Mouse (Mus musculus): ENCODE data around the gene Dtx3. TPM values are rescaled to one million over a fixed set of nuclear protein-coding genes. Genes with fewer than 3 reads are reported as not detected.
A peak's percentile ranks its signal among the peaks of the same experiment; 100 is the strongest.

Dtx3 gene
- polyA plus RNA-seq, 1 experiment from 2014 or later, result 82.6 TPM

DNA sequence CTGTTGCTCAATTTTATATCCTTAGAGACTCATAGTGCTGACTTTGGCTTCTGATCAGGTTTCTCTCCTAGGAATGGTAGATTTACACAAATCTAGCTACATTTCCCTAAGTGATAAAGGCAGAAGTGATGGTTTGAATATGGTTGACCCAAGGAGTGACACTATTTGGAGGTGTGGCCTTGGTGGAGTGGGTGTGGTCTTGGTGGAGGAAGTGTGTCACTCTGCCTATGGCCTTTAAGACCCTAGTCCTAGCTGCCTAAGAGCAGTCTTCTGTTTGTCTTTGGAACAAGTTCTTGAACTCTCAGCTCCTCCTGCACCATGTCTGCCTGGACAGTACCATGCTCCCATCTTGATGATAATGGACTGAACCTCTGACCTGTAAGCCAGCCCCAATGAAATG, 21.6 kb upstream of the Dtx3 start:
- Histone ChIP-seq H3K4me2 (no peak overlapping the region), H3K4me3 (no peak overlapping the region), H3K27me3 (no peaks in the 10 kb centered on the region), H3K9ac (no peak overlapping the region), H3K36me3 (no peaks in the 10 kb centered on the region), H3K9me3 (no peaks in the 10 kb centered on the region), H3K4me1 (no peaks in the 10 kb centered on the region), H3K27ac (no peak overlapping the region)
- no peak for ATAC-seq (ENCODE audit: borderline replicate concordance, extremely low read depth, low FRiP score, low TSS enrichment)

GRCm38 (mm10) chr10:127216456-127216855, 20.9 kb upstream of the Dtx3 start:
- H3K36me3 ChIP-seq, result no peaks in the 10 kb centered on the region
- H3K9me3 ChIP-seq, result no peaks in the 10 kb centered on the region
- H3K27me3 ChIP-seq, result no peaks in the 10 kb centered on the region
- no peak overlapping the region for H3K9ac ChIP-seq
- no peak overlapping the region for H3K4me2 ChIP-seq
- ATAC-seq (ENCODE audit: borderline replicate concordance, extremely low read depth, low FRiP score, low TSS enrichment), result no peak
- no peaks in the 10 kb centered on the region for H3K4me1 ChIP-seq
- 95% methylated on average over 11 of the region's 11 CpGs for WGBS
- H3K27ac ChIP-seq, result no peak overlapping the region
- H3K4me3 ChIP-seq, result no peak overlapping the region

- Histone ChIP-seq H3K4me3 (no peak overlapping the region), H3K27me3 (no peaks in the 10 kb centered on the region), H3K27ac (no peak overlapping the region), H3K9ac (no peak overlapping the region), H3K9me3 (no peaks in the 10 kb centered on the region), H3K36me3 (no peaks in the 10 kb centered on the region), H3K4me1 (peaks cover 6% of the 10 kb centered on the region), H3K4me2 (no peak overlapping the region)
- no peak for ATAC-seq (ENCODE audit: borderline replicate concordance, extremely low read depth, low FRiP score, low TSS enrichment)
- WGBS, result 55% methylated on average over 1 of the region's 1 CpGs
These were observed 18.9 kb upstream of the Dtx3 start for GRCm38 (mm10) chr10:127214422-127214803.

DNA sequence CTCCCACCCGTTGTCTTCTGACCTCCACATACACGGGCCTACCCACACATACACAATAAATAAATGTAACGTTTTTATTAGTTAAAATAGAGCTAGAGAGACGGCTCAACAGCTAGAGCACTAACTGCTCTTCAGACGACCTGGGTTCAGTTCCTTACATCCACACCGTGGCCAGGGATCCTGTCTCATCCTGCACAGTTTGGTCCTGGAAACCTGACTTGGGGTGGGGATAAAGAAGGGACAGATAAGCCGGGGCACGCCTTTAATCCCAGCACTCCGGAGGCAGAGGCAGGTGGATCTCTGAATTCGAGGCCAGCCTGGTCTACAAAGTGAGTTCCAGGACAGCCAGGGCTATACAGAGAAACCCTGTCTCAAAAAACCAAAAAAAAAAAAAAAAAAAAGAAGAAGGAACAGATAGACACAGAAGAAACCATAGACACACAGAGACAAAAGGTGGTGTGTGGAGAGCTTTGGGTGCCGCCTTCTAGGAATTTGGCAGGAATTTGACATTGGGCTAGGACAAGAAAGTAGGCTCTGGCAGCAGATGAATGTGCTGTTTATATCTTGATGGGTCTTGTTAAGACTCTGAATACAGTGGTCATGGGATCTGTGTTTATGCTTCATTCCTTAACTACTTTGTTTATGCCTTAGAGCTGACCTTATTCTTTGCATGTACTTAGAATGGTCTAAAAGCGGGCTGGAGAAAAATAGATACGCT, 18.3 kb upstream of the Dtx3 start:
- Histone ChIP-seq H3K27ac (no peak overlapping the region), H3K4me1 (peaks cover 6% of the 10 kb centered on the region), H3K9ac (no peak overlapping the region), H3K9me3 (no peaks in the 10 kb centered on the region), H3K4me2 (no peak overlapping the region), H3K27me3 (no peaks in the 10 kb centered on the region), H3K4me3 (no peak overlapping the region), H3K36me3 (no peaks in the 10 kb centered on the region; the same call in 1 of the 2 replicates)
- WGBS, result 72% methylated on average over 13 of the region's 13 CpGs
- no peak for ATAC-seq (ENCODE audit: borderline replicate concordance, extremely low read depth, low FRiP score, low TSS enrichment)

- Histone ChIP-seq H3K4me2 (no peak overlapping the region), H3K36me3 (peaks cover 5% of the 10 kb centered on the region; the same call in 1 of the 2 replicates), H3K9me3 (no peaks in the 10 kb centered on the region), H3K4me1 (peaks cover 6% of the 10 kb centered on the region), H3K9ac (no peak overlapping the region), H3K4me3 (no peak overlapping the region), H3K27me3 (no peaks in the 10 kb centered on the region), H3K27ac (no peak overlapping the region)
- no peak for ATAC-seq (ENCODE audit: borderline replicate concordance, extremely low read depth, low FRiP score, low TSS enrichment)
- WGBS, result 87% methylated on average over 8 of the region's 8 CpGs
These were observed 17.7 kb upstream of the Dtx3 start for GRCm38 (mm10) chr10:127213272-127213671.

- Histone ChIP-seq H3K4me2 (peak within 1 kb of the TSS; percentile 87), H3K27me3 (no peaks in the 10 kb centered on the region), H3K4me3 (peak within 1 kb of the TSS; percentile 84), H3K9me3 (no peaks in the 10 kb centered on the region), H3K36me3 (peaks cover 18% of the 10 kb centered on the region; the same call in 1 of the 2 replicates), H3K27ac (peak within 1 kb of the TSS; percentile 52), H3K4me1 (peaks cover 6% of the 10 kb centered on the region), H3K9ac (peak within 1 kb of the TSS; percentile 74)
- ATAC-seq (ENCODE audit: borderline replicate concordance, extremely low read depth, low FRiP score, low TSS enrichment), result peak; percentile 98
- under 1% methylated on average over 46 of the region's 47 CpGs for WGBS
These were observed 15.9 kb upstream of the Dtx3 start, which contains the start of gene Pip4k2c for GRCm38 (mm10) chr10:127211414-127211854. TSS of gene Pip4k2c (minus strand) at chr10:127211585.

DNA sequence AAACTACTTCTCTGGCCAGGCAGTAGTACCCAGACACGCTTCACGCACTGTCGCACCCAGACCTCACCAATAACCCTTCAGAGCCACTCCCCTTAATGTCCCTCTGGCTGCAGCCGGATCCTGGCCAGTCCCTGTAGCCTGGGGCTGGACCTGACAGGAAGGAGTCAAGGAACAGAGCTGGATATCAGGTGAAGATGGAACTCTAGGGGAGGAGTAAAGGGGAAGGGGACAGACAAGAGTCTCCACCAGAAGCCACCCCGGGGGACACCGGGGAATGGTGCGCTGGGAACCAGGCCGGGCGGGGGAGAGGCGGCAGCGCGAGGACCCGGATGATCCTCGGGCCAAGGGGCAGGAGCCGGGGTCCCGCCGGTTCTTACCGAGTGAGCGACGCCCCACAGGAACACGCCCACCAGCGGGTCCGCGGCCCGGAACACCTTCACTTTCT, 15.5 kb upstream of the Dtx3 start:
- H3K4me2 ChIP-seq, result peak overlapping the region; percentile 87
- H3K4me1 ChIP-seq, result peaks cover 6% of the 10 kb centered on the region
- peak overlapping the region; percentile 74 for H3K9ac ChIP-seq
- peak; percentile 53 for ATAC-seq (ENCODE audit: borderline replicate concordance, extremely low read depth, low FRiP score, low TSS enrichment)
- H3K27me3 ChIP-seq, result no peaks in the 10 kb centered on the region
- peak overlapping the region; percentile 84 for H3K4me3 ChIP-seq
- no peaks in the 10 kb centered on the region for H3K9me3 ChIP-seq
- H3K36me3 ChIP-seq, result peaks cover 19% of the 10 kb centered on the region; the same call in 1 of the 2 replicates
- WGBS, result under 1% methylated on average over 25 of the region's 25 CpGs
- H3K27ac ChIP-seq, result peak overlapping the region; percentile 52

- Histone ChIP-seq H3K27me3 (no peaks in the 10 kb centered on the region), H3K4me1 (peaks cover 13% of the 10 kb centered on the region), H3K36me3 (peaks cover 22% of the 10 kb centered on the region; the same call in 1 of the 2 replicates), H3K9me3 (no peaks in the 10 kb centered on the region), H3K27ac (no peak overlapping the region), H3K4me3 (peak overlapping the region; percentile 84; the same call in 1 of the 2 replicates), H3K4me2 (peak overlapping the region; percentile 87), H3K9ac (no peak overlapping the region)
- WGBS, result 80% methylated on average over 13 of the region's 13 CpGs
- ATAC-seq (ENCODE audit: borderline replicate concordance, extremely low read depth, low FRiP score, low TSS enrichment), result no peak
These were observed 14.5 kb upstream of the Dtx3 start for GRCm38 (mm10) chr10:127209928-127210570.

DNA sequence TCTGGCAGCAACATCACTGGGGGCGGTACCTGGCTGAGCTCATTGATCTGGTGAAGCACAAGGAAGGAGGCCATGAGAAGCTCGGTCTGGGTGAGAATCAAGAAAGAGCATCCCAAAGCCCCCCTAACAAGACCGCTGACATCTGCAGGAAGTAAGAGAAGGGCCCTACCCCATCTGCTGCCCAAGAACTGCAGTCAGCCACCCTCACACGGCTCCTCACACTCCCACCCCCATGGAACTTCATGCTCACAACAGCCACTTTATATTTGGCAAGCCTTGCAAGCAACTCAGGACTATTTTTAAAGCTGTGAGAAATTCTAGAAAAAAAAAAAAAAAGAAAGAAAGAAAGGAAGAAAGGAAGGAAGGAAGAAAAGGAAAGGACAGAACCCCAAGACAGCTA, 13.4 kb upstream of the Dtx3 start:
- no peak overlapping the region for H3K27ac ChIP-seq
- no peaks in the 10 kb centered on the region for H3K27me3 ChIP-seq
- no peak for ATAC-seq (ENCODE audit: borderline replicate concordance, extremely low read depth, low FRiP score, low TSS enrichment)
- peaks cover 17% of the 10 kb centered on the region for H3K4me1 ChIP-seq
- H3K4me2 ChIP-seq, result no peak overlapping the region
- H3K36me3 ChIP-seq, result peaks cover 24% of the 10 kb centered on the region; the same call in 1 of the 2 replicates
- 75% methylated on average over 4 of the region's 4 CpGs for WGBS
- no peak overlapping the region for H3K4me3 ChIP-seq
- H3K9me3 ChIP-seq, result no peaks in the 10 kb centered on the region
- H3K9ac ChIP-seq, result no peak overlapping the region

DNA sequence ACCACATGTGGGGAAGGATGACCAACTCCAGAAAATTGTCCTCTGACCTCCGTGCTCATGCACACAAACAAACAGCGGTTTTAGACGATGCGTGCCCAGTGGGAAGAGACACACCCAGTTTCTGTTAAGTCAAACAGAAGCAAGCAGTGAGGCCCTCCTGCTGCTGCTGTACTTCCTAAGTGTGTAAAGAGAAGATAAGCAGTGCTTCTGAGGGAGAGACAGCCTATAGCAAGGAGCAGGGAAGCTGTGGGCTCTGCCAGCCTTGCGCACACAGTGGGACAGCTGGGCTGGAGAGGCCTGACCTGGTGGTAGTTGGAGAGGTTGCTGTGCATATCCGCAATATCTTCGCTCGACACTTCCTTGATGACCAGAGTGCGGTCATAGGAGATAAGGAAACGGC, 9.8 kb upstream of the Dtx3 start:
- Histone ChIP-seq H3K9me3 (no peaks in the 10 kb centered on the region), H3K4me2 (no peak overlapping the region), H3K4me3 (no peak overlapping the region), H3K27ac (no peak overlapping the region; the same call in 1 of the 2 replicates), H3K9ac (no peak overlapping the region), H3K27me3 (no peaks in the 10 kb centered on the region), H3K4me1 (peaks cover 12% of the 10 kb centered on the region), H3K36me3 (peaks cover 40% of the 10 kb centered on the region)
- WGBS, result 72% methylated on average over 10 of the region's 10 CpGs
- peak; percentile 55; the same call in 1 of the 2 replicates for ATAC-seq (ENCODE audit: borderline replicate concordance, extremely low read depth, low FRiP score, low TSS enrichment)

- H3K27me3 ChIP-seq, result no peaks in the 10 kb centered on the region
- H3K4me2 ChIP-seq, result no peak overlapping the region
- H3K9ac ChIP-seq, result no peak overlapping the region
- H3K4me1 ChIP-seq, result peaks cover 11% of the 10 kb centered on the region
- peaks cover 42% of the 10 kb centered on the region for H3K36me3 ChIP-seq
- H3K4me3 ChIP-seq, result no peak overlapping the region
- no peak overlapping the region for H3K27ac ChIP-seq
- no peak for ATAC-seq (ENCODE audit: borderline replicate concordance, extremely low read depth, low FRiP score, low TSS enrichment)
- whole genome bisulfite sequencing, result 59% methylated on average over 5 of the region's 5 CpGs
- H3K9me3 ChIP-seq, result no peaks in the 10 kb centered on the region
These were observed 9.1 kb upstream of the Dtx3 start for GRCm38 (mm10) chr10:127204589-127204988.

DNA sequence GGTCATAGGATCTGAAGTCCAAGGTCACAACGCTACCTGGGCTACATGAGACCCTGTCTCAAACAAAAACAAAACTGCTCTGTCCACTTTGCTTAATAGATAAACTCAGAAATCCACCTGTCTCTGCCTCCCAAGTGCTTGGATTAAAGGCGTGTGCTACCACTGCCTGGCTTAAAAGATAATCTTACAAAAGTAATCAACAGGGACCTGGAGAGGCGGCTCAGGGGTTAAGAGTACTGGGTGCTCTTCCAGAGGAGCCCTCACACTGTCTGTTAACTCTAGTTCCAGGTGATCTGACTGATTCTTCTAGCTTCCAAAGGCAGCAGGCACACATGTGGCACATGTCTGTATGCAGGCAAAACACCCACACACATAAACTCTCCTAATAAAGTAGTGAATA, 7.6 kb upstream of the Dtx3 start:
- Histone ChIP-seq H3K9me3 (no peaks in the 10 kb centered on the region), H3K36me3 (peaks cover 41% of the 10 kb centered on the region), H3K27ac (no peak overlapping the region)

More for the DNA sequence above, 7.6 kb upstream of the Dtx3 start:
- WGBS, result 89% methylated on average over 3 of the region's 3 CpGs
- ATAC-seq (ENCODE audit: borderline replicate concordance, extremely low read depth, low FRiP score, low TSS enrichment), result no peak
- H3K9ac ChIP-seq, result no peak overlapping the region
- H3K4me2 ChIP-seq, result no peak overlapping the region
- no peak overlapping the region for H3K4me3 ChIP-seq
- no peaks in the 10 kb centered on the region for H3K27me3 ChIP-seq
- H3K4me1 ChIP-seq, result peaks cover 16% of the 10 kb centered on the region
